Mouse (Mus musculus) CH12.LX (cell line): ENCODE results near the gene Chga. TPM values are rescaled to one million over a fixed set of nuclear protein-coding genes. Genes with fewer than 3 reads are reported as not detected.

Experiments used
- DNase-seq: peaks from one replicate; pipeline ENCODE4 v3.0.0-alpha.2; 2013; ENCODE audit errors: extremely low read depth
- H3K27ac ChIP-seq: 2 replicates; pipeline ENCODE4 v1.5.1; 2012; ENCODE audit warnings: low read depth, mild to moderate bottlenecking, control low read depth, moderate library complexity; ENCODE audit not compliant: insufficient read depth
- H3K27me3 ChIP-seq: replicated peaks from 2 replicates; pipeline ENCODE3; 2012; ENCODE audit warnings: inconsistent platforms
- H3K36me3 ChIP-seq, 2 experiments: replicated peaks in 1 of 2; 2 replicates each; pipeline versions ENCODE3 to v1.6.1; 2012; ENCODE audit warnings: inconsistent platforms in 1 of 2, low read length in 1 of 2, mild to moderate bottlenecking in 1 of 2, mixed read lengths in 1 of 2, moderate library complexity in 1 of 2; ENCODE audit not compliant: control insufficient read depth in 1 of 2, insufficient read depth in 1 of 2
- H3K4me1 ChIP-seq, 2 experiments: 2 replicates each; pipeline ENCODE4 v1.6.1; 2012; ENCODE audit warnings: inconsistent platforms in 1 of 2, moderate library complexity in 1 of 2; ENCODE audit not compliant: insufficient read depth in 2 of 2, control insufficient read depth in 1 of 2
- H3K4me2 ChIP-seq: 2 replicates; pipeline ENCODE4 v1.6.1; 2012; ENCODE audit warnings: low read depth, mild to moderate bottlenecking, control low read depth; ENCODE audit not compliant: poor library complexity, insufficient read depth, severe bottlenecking
- H3K4me3 ChIP-seq, 3 experiments: fragments of 150-350 bp in 1 of 3; sonication (generic) in 1 of 3; replicated peaks in 1 of 3; 2 replicates each; pipeline versions ENCODE3 to v1.5.1; 2011 to 2012; ENCODE audit warnings: low read depth in 2 of 3, low read length in 2 of 3, mild to moderate bottlenecking in 2 of 3, moderate library complexity in 2 of 3, control low read depth in 1 of 3, improper control_type of control experiment in 1 of 3, inconsistent platforms in 1 of 3, mixed read lengths in 1 of 3; ENCODE audit not compliant: poor library complexity in 1 of 3
- H3K79me2 ChIP-seq: replicated peaks from 2 replicates; pipeline ENCODE4 v1.6.1; 2012; ENCODE audit warnings: mild to moderate bottlenecking, moderate library complexity; ENCODE audit not compliant: control insufficient read depth, poor library complexity, insufficient read depth, severe bottlenecking; ENCODE audit errors: extremely low read depth
- H3K9ac ChIP-seq: 2 replicates; pipeline ENCODE4 v1.6.1; 2012; ENCODE audit warnings: low read depth, mild to moderate bottlenecking, control low read depth, moderate library complexity; ENCODE audit not compliant: insufficient read depth
- H3K9me3 ChIP-seq: replicated peaks from 2 replicates; pipeline ENCODE3; 2012; ENCODE audit warnings: low read length, inconsistent platforms, mixed read lengths
- CHD2 ChIP-seq: IDR thresholded peaks from 2 replicates; pipeline ENCODE4 v1.6.1; 2011; ENCODE audit warnings: low read length, improper control_type of control experiment
- CTCF ChIP-seq, 2 experiments: IDR thresholded peaks in 1 of 2; conservative IDR thresholded peaks in 1 of 2; 2 replicates each; pipeline ENCODE4 v1.5.1; 2011 to 2012; ENCODE audit warnings: low read depth in 2 of 2, low read length in 2 of 2, improper control_type of control experiment in 1 of 2, inconsistent platforms in 1 of 2, mild to moderate bottlenecking in 1 of 2, moderate library complexity in 1 of 2
- E2F4 ChIP-seq: IDR thresholded peaks from 2 replicates; pipeline ENCODE4 v1.6.1; 2011; ENCODE audit warnings: low read depth, low read length, improper control_type of control experiment; ENCODE audit not compliant: insufficient replicate concordance
- EP300 ChIP-seq: IDR thresholded peaks from 2 replicates; pipeline ENCODE4 v1.6.1; 2011; ENCODE audit warnings: low read length, improper control_type of control experiment
- GABPA ChIP-seq: IDR thresholded peaks from 2 replicates; pipeline ENCODE4 v1.6.1; 2012; ENCODE audit warnings: low read depth, low read length, improper control_type of control experiment, inconsistent platforms; ENCODE audit not compliant: insufficient replicate concordance
- KAT2A ChIP-seq: IDR thresholded peaks from 2 replicates; pipeline ENCODE4 v1.6.1; 2012; ENCODE audit warnings: low read length, improper control_type of control experiment, inconsistent platforms; ENCODE audit not compliant: insufficient replicate concordance
- MEF2A ChIP-seq: IDR thresholded peaks from 2 replicates; pipeline ENCODE4 v1.6.1; 2014; ENCODE audit warnings: low read depth, mild to moderate bottlenecking, inconsistent platforms, low read length, improper control_type of control experiment, borderline replicate concordance
- NELFE ChIP-seq: IDR thresholded peaks from 2 replicates; pipeline ENCODE4 v1.6.1; 2011; ENCODE audit warnings: low read depth, low read length, improper control_type of control experiment
- NRF1 ChIP-seq: IDR thresholded peaks from 2 replicates; pipeline ENCODE4 v1.6.1; 2014; ENCODE audit warnings: low read depth, mild to moderate bottlenecking, inconsistent platforms, low read length, improper control_type of control experiment, moderate library complexity
- POLR2A ChIP-seq: IDR thresholded peaks from 2 replicates; pipeline ENCODE4 v1.6.1; 2011; ENCODE audit warnings: low read depth, mild to moderate bottlenecking, improper control_type of control experiment, low read length
- RAD21 ChIP-seq: IDR thresholded peaks from 2 replicates; pipeline ENCODE4 v1.6.1; 2011; ENCODE audit warnings: low read depth, mild to moderate bottlenecking, low read length, improper control_type of control experiment, moderate library complexity
- RCOR1 ChIP-seq: conservative IDR thresholded peaks from 2 replicates; pipeline ENCODE4 v1.6.1; 2012; ENCODE audit warnings: low read depth, mild to moderate bottlenecking, inconsistent platforms, low read length, improper control_type of control experiment
- SMC3 ChIP-seq: IDR thresholded peaks from 2 replicates; pipeline ENCODE4 v1.6.1; 2011; ENCODE audit warnings: low read depth, low read length, improper control_type of control experiment
- ZC3H11A ChIP-seq: IDR thresholded peaks from 2 replicates; pipeline ENCODE4 v1.6.1; 2012; ENCODE audit warnings: low read depth, mild to moderate bottlenecking, inconsistent platforms, low read length, improper control_type of control experiment
- ZNF384 ChIP-seq: IDR thresholded peaks from 2 replicates; pipeline ENCODE4 v1.6.1; 2012; ENCODE audit warnings: low read depth, low read length, improper control_type of control experiment, inconsistent platforms
- dilution Hi-C: fragments of 300-500 bp; cut with MboI; formaldehyde crosslinking; loops from 2 replicates; pipeline ENCODE4 v1.14.3; 2020; ENCODE audit warnings: low sequenced_read_pairs; ENCODE audit not compliant: extremely low pct_unique_long_range_greater_than_20kb, extremely low pct_ligation_motif_present
- in situ Hi-C: fragments of 300-500 bp; cut with MboI; formaldehyde crosslinking; loops from 3 replicates; pipeline ENCODE4 v1.14.3; 2019; ENCODE audit warnings: low sequenced_read_pairs, low pct_ligation_motif_present, low pct_unique_long_range_greater_than_20kb, mixed read lengths
- polyA plus RNA-seq: library from polyadenylated mRNA; unstranded; fragments of >175 nt; gene quantifications from 2 replicates; pipeline ENCODE4 v1.2.1, GENCODE M21; 2012; ENCODE audit warnings: low read depth; ENCODE audit not compliant: insufficient read length
- total RNA-seq, 2 experiments: library from RNA; depleted of rRNA; stranded (reverse); fragments of 300-350 nt in 1 of 2; fragments of >200 nt in 1 of 2; gene quantifications; 2 replicates each; pipeline ENCODE4 v1.2.3; 2012 to 2014

The Chga gene
- total and polyA plus RNA-seq, 3 experiments: not detected

GRCm38 (mm10) chr12:102575541-102576329 is 21.0 kb downstream of the Chga start:
- Histone ChIP-seq H3K9ac (no peak overlapping the region), H3K4me3 (no peak overlapping the region), H3K4me1 (peaks cover 0 to 25% of the 10 kb centered on the region in 2 experiments; a peak in 2 of 4 replicates), H3K27ac (no peak overlapping the region), H3K4me2 (no peak overlapping the region), H3K9me3 (no peaks in the 10 kb centered on the region), H3K79me2 (no peaks in the 10 kb centered on the region), H3K27me3 (no peaks in the 10 kb centered on the region), H3K36me3 (peaks cover 61 to 97% of the 10 kb centered on the region in 2 experiments)
- in situ Hi-C loops: loop anchor here (5.0 kb wide), 1 partner anchor 132 kb away; no protein-coding TSS in a partner anchor
- TF ChIP-seq KAT2A: no peak
- TF ChIP-seq ZC3H11A: no peak
- no peak for TF ChIP-seq ZNF384
- TF ChIP-seq POLR2A: no peak
- no peak for TF ChIP-seq EP300
- peak; percentile 47 for TF ChIP-seq RAD21
- no peak for TF ChIP-seq MEF2A
- no peak for TF ChIP-seq RCOR1
- peak; percentile 41 for TF ChIP-seq SMC3
- peak in 1 of 2 experiments; percentile 50; a peak in 2 of 4 replicates for TF ChIP-seq CTCF (conservative IDR thresholded peaks at IDR 0.05 in 1 of 2, IDR thresholded peaks at IDR 0.05 in 1 of 2; ENCODE audit: low read depth in 2 of 2, low read length in 2 of 2)
- TF ChIP-seq E2F4: no peak
- TF ChIP-seq CHD2: no peak
- DNase-seq: peak; percentile 27
- dilution Hi-C loops: no loop called here

- Histone ChIP-seq H3K27me3 (no peaks in the 10 kb centered on the region), H3K36me3 (peaks cover 56 to 97% of the 10 kb centered on the region in 2 experiments), H3K27ac (no peak overlapping the region), H3K4me3 (no peak overlapping the region), H3K79me2 (no peaks in the 10 kb centered on the region), H3K9me3 (no peaks in the 10 kb centered on the region), H3K4me1 (peaks cover 5 to 21% of the 10 kb centered on the region in 2 experiments; a peak in 2 of 4 replicates), H3K9ac (no peak overlapping the region), H3K4me2 (no peak overlapping the region)
- no peak for DNase-seq
- in situ Hi-C loops (loop anchor here (5.0 kb wide), 1 partner anchor 130 kb away; no protein-coding TSS in a partner anchor), dilution Hi-C loops (no loop called here)
- no peak for TF ChIP-seq NRF1
- TF ChIP-seq GABPA: no peak
- TF ChIP-seq POLR2A: no peak
- TF ChIP-seq NELFE: no peak
These were observed 22.1 kb downstream of the Chga start for GRCm38 (mm10) chr12:102576659-102577398.
